Mouse (Mus musculus): ENCODE data around the gene Utp3.

Gene Utp3

DNA sequence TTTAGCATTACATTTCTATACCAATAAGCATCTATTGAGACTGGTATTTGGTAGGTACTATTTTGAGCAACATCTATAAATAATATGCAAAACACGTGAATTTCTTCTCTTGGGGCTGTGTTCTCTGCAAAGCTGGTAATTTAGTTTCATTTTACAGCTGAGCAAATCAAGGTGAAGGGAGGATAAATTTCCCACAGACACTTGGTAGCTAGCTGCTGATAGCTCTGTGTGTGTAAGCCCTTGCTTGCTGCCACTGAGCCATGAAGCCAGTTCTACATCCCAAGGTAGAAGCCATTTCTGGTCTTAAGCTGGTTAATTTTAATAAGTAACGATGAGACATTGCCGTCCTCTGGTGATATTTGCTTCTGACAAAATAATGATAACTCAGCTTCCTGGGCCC lies 20.6 kb downstream of the Utp3 start:
- DNase-seq: no peak

DNA sequence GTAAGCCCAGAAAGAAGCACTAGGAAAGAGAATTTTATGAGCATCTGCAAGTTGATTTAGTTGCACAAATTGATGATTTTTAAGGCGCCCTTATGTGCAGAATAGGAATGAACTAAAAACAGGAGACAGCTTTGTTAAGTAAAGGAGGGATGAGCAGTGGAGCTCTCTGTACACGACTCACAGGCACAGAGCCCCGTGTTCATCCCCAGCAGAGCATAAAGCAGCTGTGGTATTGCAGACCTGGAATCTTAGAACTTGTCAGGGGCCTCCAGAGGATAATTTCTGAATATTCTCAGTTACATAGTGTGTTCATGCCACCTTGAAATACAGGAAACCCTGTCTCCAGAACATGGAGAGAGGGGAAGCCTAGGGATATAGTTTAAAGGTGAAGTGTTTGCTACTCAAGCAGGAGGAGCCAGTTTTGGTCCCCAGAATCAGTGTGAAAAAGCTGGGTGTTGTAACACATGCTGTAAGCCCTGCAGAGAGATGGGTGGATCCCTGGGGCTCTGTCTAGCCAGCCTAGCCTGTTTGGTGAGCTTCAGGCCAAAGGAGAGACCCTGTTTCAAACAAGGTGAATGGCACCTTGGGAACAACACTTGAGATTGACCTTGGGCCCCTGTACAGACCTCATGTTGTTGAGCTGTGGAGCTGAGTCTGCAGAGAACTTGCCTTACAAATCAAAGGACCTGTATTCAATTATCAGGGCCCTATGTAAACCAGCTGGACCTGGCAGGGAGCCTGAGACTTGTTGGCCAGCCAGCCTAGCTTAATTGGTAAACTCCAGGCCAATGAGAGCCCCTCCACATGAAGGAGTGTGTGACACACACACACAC lies 21.5 kb downstream of the Utp3 start:
- DNase-seq: no peak

DNA sequence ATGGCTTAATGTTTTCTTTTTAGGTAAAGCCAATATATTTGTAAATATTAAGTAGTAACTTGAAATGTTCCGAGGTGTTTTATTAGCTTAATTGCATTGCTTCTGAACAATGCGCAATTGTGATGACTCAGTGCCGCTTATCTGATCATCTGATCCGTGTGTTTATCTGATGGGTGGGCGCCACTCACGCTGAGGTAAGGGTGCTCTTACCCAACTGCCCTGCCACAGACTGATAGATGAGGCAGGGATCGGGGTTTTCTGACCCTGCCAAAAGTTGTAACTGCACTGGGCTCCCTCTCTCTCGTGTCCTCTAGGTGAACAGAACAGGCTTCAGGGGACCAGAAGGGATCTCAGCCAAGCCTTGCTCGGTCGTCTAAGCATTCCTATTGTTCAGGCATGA lies 26.4 kb downstream of the Utp3 start:
- DNase-seq: no peak

DNA sequence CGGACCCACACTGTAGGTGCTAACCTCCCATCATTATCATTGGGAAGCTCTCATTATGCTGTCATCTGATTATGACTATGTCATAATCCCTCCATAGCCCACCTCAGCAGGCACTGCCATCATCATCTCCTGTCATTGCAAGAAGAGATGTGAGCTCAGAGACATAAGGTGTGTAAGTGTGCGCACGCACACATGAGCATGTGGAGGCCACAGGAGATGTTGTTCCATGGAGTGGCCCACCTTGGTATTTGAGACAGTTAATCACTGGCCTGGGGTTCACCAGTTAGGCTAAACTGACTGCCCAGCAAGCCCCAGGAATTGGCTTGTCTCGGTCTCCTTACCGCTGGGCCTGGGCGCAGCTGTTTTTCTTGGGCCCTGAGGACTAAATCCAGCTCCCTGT lies 27.1 kb downstream of the Utp3 start:
- DNase-seq: no peak

DNA sequence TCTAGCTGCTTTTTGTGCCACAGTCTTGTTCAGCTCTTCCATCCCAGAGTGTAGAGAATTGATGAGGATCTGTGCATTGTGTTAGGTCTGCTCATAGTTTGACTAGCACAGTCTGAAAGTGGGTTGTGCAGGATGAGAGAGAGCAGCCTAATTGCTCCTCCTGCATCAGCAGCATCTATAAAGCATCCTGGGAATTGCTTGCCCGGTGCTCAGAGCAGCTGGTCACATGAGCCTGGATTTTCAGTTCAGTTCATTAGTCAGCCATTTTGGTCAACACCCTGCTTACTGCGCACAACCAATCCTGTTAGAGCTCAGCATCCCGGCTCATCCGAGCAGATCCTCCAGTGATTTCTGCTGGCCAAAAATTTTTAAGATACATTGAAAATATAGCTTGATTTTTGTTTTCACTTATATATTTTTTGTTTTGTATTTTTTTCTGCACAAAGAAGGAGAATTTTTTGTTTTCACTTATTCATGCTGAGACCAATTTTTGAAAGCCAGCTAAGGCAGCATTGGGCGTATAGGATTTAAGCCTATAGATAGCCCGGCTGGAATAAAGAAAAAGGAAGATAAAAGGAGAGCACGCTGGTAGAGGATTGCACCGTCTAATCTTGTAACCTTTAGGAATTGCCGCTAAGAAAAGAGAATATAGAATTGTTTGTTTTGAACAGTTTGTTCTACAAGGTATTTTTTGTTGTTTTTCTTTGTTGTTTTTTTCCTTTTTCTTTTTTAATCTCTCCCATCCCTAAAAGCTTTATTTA lies 29.2 kb downstream of the Utp3 start:
- DNase-seq: peak; percentile 97

DNA sequence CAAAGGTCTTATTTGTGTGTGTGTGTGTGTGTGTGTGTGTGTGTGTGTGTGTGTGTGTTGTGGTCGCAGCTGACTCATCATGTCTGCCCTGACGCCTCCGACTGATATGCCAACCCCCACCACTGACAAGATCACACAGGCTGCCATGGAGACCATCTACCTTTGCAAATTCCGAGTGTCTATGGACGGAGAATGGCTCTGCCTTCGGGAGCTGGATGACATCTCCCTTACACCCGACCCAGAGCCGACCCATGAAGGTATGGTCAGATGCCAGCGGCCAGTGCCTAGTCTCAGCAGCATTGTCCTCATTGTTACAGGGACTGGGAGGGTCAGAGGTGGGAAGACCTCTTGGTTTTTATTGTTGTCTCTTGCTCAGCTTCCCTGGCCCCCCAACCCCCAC lies 29.8 kb downstream of the Utp3 start:
- DNase-seq: peak; percentile 67

DNA sequence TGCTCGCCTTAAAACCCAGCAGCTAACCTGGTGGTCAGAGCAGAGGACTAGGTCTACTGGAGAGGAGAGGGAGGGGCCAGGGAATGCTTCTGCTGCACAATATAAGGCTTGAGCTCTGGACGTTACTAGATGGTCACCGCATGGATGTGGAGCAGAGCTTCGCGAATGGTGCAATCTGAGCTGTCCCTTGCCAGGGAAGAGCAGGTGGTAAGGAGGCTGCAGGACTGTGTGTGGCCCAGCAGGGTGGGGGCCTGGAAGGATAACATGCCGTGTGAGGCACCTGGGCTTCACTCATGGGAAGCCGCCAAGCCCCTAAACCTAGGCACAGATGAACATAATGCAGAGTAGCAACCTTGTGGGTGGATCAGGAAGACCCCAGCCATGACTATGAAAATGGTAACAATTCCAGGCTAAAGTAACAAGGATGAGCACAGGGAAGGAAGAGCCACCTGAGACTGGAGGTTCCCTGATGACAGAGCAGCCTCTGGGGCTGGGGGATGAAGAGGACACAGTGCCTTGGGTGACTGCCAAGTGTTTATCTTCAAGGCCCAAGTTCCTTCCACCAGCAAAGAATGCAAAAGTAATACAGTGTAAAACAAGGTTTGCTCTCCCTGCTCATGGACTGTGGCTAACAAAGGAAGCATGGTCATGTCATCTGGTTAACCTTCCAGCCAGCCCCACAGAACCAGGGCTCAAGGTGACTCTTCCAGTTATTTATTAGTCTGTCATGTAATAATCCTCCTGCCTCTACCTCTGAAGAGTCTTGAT lies 32.3 kb downstream of the Utp3 start:
- peak; percentile 4 for DNase-seq

DNA sequence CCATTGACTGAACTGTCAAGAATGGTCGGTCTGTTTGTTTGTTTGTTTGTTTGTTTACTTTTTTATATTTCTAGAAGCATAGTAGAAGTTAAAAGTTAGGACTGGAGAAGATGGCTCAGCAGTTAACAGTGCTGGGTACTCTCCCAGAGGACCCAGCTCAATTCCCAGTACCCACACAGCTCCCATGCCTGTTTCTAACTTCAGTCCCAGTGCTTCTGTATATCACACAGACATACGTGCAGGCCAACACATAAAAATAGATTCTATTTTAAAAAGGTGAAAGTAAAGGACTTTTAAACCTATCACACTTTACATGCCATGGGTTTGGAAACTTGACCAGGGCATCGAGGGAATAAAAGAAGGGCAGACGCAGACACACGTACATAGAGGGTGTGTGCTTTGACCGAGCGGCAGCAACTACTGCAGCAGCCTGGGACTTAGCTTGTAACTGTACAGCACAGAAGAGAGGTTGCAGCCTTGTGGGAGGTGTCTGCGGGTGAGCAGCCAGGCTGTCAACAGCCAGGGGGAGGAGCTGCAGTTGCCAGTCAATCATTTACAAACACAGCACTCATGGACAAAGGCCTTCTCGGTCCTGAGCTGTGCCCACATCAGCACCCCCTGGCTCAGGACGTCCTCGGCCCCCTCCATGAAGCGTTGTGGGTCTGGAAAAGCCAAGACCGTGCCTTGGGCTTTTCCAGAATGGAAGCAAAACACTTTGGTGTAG lies 33.1 kb downstream of the Utp3 start:
- peak; percentile 59 for DNase-seq

DNA sequence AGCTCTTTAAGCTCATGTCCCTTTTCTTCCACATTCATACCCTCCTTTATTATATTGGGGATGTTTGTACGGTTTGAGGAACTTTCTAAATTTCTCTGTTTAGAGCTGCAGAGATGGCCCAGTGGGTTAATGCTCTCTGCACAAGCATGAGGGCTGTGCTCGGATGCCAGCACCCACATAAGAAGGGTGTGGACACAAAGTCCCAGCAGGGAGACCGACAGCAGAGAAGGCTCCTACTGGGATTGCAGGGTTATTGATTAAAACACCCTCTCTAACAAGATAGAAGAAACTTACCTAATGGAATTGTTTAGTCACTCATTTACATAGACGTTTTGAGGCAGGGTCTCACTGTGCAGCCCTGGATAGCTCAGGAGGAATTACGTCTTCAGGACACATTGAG lies 34.2 kb downstream of the Utp3 start:
- DNase-seq: no peak

DNA sequence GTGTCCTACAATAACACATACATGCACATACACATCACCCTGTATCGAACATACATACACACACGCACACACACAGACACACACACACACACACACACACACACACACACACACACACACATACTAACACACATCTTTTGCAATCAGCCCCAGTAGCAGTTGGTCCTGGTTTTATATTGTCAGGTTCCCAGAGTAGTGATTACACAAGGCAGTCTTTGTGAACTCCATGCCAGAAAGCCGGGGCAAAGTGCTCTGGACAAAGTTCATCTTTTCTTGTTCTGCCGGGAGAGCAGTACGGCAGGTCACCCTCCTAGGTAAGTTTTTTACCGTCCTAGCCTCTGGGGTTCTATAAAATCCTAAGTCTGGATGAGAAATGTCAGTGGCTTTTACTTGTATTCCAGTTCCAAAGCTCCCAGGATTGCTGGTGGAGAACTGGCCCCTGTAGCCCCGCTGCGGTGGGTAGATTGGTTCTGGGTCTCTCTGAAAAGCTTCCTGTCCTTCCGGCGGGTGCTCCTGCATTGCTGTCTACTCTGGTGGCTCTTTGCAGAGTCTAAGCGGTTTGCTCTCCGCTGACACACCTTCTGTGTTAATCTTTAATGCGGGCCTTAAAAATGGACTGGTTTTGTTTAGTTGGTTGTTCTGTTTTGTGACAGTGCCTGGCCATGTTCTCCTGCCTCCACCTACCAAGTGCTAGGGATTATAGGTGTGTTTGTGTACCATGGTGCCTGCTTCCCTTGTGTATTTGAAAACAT lies 39.3 kb downstream of the Utp3 start:
- no peak for DNase-seq

DNA sequence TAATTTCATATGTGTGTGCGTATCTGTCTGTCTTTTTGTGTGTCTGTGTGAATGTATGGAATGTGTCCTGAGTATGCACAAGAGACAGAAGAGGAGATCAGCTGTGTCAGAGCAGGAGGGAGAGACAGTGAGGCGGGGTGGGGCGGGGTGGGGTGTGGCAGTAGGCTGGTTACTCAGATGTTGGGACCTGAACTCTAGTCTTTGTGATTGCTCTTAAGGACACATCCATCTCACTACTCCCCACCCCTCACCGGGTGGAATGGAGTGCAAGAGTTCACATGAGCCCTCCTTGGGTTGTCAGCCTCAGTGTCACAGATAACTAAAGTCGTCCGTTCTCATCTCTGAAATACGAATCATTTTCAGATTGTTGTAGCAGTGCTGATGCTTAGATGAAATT lies 39.9 kb downstream of the Utp3 start:
- no peak for DNase-seq

DNA sequence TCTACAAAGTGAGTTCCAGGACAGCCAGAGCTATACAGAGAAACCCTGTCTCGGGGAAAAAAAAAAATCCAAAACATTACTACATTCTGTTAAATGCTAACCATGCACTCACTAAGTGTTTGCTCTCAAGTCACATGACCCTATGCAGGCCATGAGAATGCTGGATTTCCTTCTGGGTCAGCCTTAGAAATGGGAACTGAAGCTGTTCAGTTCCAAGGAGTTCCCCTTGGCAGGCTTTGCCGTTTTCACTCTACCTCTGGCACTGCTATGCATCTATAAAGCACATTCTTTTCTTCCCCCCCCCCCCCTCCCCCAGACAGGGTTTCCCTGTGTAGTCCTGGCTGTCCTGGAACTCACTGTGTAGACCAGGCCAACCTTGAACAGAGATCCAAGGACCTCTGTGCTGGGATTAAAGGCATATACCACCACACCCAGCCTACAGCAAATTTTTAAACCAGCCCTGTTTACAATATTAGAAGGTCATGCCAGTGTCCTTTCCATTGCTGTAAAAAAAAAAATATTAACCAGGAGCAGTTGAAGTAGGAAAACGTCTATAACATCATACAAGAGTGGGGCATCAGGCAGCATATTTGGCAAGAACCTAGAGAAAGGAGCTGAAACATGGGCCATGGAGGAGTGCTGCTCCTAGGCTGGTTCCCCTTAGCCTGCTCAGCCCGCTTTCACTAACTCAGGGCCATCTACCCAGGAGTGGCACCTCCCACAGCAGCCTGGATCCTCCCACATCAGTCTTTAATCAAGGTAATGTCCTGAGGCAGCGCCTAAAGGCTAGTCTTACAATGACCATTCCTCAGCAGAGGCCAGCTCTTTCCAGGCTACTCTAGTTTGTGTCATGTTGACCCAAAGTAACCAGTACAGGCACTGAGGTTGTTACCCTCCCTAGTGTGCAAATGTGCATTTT lies 41.5 kb downstream of the Utp3 start:
- DNase-seq: no peak

DNA sequence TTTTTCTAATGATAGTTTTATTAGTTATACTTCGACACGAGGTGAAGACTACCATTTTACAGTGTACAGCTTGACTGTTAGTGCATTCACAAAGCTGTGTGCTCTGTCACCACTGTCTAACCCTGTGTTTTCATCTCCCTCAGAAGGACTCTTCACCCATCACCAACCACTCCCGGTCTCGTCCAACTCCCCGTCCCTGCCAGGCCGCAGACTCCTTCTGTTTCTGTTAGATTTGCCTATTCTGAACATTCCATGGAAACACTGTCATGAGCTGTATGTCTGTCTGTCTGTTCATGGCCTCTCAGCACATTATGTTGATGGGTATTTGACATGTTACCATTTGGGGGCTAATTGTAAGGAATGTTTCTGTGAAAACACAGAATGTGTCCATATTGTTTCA lies 44.7 kb downstream of the Utp3 start:
- DNase-seq: no peak

DNA sequence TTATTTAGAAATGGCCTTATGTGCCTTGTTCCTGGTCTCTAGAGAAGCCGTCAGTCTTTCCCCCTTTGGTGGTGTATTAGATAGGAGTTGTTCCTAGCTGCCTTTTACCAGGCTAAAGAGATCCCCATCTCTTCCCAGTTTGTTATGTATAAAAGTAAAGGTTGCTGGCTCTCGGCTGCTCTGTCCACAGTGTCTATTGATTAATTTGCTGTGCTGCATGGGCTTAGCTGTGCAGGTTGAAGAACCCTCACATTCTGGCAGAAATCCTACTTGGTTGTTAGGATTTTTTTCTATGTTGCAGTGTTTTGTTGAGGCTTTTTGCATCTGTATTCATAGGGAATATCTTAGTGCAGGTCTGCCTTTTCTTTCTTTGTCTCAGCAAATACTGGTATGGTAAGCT lies 47.8 kb downstream of the Utp3 start:
- DNase-seq: no peak

DNA sequence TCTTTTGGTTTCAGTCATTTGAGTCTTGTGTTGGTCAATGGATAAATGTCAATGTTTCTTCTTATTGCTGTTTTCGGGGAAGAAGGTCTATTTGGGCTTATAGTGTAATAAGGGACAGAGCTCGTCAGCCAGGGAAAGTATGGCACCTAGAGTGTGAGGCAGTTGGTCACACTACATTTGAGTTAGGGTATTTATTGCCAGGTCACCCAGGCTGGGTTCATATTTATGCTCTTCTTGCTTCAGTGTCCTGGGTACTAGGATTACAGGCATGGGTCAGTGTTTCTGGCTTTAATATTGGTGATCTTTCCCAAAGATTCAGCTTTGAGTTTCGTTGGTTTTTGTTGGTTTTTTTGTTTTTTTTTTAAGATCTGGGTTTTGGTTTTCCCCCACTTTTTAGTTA lies 48.5 kb downstream of the Utp3 start:
- DNase-seq: no peak

DNA sequence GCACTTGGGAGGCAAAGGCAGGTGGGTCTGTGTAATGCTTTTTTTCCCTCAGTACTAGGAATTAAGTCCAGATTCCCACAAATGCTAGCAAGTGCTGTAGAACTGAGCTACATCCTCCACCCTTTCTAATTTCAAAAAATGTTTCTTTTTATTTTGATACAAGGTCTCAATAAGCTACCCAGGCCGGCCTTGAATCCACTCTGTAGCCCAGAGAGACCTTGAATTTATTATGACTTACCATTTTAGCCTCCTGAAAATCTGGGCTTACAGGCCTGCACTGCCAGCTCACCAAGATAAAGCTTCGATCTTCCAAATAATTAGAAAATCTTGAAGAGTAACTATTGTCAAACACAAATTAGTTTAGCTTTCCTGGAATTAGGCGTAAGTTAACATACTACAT lies 49.8 kb downstream of the Utp3 start:
- DNase-seq: no peak

DNA sequence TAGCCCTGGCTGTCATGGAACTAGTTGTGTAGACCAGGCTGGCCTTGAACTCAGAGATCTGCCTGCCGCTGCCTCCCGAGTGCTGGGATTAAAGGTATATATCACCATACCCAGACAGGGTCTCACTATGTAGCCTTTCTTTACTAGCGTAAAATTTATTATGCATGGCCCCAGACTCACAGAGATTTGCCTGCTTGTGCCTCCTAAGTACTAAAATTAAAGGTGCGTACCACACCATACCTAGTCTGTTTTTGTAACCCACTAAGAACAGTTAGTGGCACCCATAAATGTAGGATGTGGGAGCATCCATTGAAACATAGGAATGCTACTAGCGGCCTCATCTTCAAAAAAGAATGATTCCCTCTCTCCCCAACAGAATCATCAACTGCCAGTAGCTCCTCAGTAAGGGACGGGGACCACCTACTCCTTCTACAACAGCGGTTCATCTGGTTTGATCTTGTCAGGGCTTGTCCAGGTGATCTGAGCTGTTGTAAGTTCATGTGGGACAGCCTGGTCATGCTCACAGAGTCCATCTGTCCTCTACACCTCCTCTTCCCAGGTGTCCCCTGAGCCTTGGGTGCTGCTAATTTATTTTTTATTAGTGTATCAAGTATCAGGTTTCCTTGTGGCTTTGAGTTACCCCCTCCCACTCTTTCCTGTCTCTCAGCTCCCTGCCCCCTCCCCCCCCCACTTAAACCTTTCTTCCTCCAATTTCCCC lies 50.5 kb downstream of the Utp3 start:
- DNase-seq: no peak

Data from retina, postnatal 1 day (tissue).